Mouse (Mus musculus): ENCODE results near the gene Fads2.

- TF ChIP-seq REST (IDR thresholded peaks at IDR 0.05; ENCODE audit: insufficient read depth, insufficient read length) (no peak), POLR2A (IDR thresholded peaks at IDR 0.05; ENCODE audit: insufficient read length, low read depth) (peak; percentile 34), E2F4 (IDR thresholded peaks at IDR 0.05; ENCODE audit: insufficient read depth) (no peak), SRF (IDR thresholded peaks at IDR 0.05; ENCODE audit: control insufficient read depth, insufficient read length, low read depth) (no peak), POLR2AphosphoS2 (IDR thresholded peaks at IDR 0.05; ENCODE audit: insufficient read length, low read depth) (peak; percentile 93), MYOD1 (IDR thresholded peaks at IDR 0.05; ENCODE audit: control insufficient read depth in 1 of 3, insufficient read length in 2 of 3, low read depth in 2 of 3) (peak in 1 of 3 experiments; percentile 16), TCF12 (IDR thresholded peaks at IDR 0.05; ENCODE audit: insufficient read depth, poor library complexity, severe bottlenecking) (no peak), MAX (IDR thresholded peaks at IDR 0.05; ENCODE audit: low read depth) (no peak), CEBPB (IDR thresholded peaks at IDR 0.05; ENCODE audit: insufficient read depth, poor library complexity, severe bottlenecking) (no peak), USF1 (IDR thresholded peaks at IDR 0.05; ENCODE audit: low read depth) (no peak)
Observed at GRCm38 (mm10) chr19:10060783-10061590, 40.6 kb downstream of the Fads2 start.
